Mouse (Mus musculus) forebrain, embryonic 13.5 days (tissue): ENCODE results near the gene Vgll3. TPM values are rescaled to one million over a fixed set of nuclear protein-coding genes. Genes with fewer than 3 reads are reported as not detected.

Experiments
- ATAC-seq: fragments of 200-750 bp; cut with Nextera tagmentation; 2 replicates; pipeline ENCODE4 v1.8.0; 2017
- H3K27ac ChIP-seq: fragments of 300-500 bp; sonication (generic); 2 replicates; pipeline ENCODE4 v1.5.1; 2015; ENCODE audit warnings: inconsistent platforms, mild to moderate bottlenecking, moderate library complexity
- H3K27me3 ChIP-seq: fragments of 300-500 bp; sonication (generic); 2 replicates; pipeline ENCODE4 v1.6.1; 2015; ENCODE audit warnings: mild to moderate bottlenecking, inconsistent platforms
- H3K36me3 ChIP-seq: fragments of 300-500 bp; sonication (generic); 2 replicates; pipeline ENCODE4 v1.6.1; 2015; ENCODE audit warnings: mild to moderate bottlenecking, inconsistent platforms; ENCODE audit not compliant: poor library complexity, severe bottlenecking
- H3K4me1 ChIP-seq: fragments of 300-500 bp; sonication (generic); 2 replicates; pipeline ENCODE4 v1.6.1; 2015; ENCODE audit warnings: inconsistent platforms
- H3K4me2 ChIP-seq: fragments of 300-500 bp; sonication (generic); 2 replicates; pipeline ENCODE4 v1.6.1; 2015; ENCODE audit warnings: inconsistent platforms, mild to moderate bottlenecking, moderate library complexity
- H3K4me3 ChIP-seq: fragments of 300-500 bp; sonication (generic); 2 replicates; pipeline ENCODE4 v1.5.1; 2015; ENCODE audit warnings: mild to moderate bottlenecking, inconsistent platforms
- H3K9ac ChIP-seq: fragments of 300-500 bp; sonication (generic); 2 replicates; pipeline ENCODE4 v1.6.1; 2015; ENCODE audit warnings: mild to moderate bottlenecking, inconsistent platforms
- H3K9me3 ChIP-seq: fragments of 300-500 bp; sonication (generic); replicated peaks from 2 replicates; pipeline ENCODE4 v1.6.1; 2016; ENCODE audit warnings: inconsistent platforms
- WGBS: fragments of 180-500 bp; shearing (Covaris S2); methylation state at CpG from one replicate; pipeline ENCODE4 v1.1.7; 2015; 5-methylcytosine and 5-hydroxymethylcytosine counted together
- polyA plus RNA-seq: library from polyadenylated mRNA; unstranded; fragments of >200 nt; fragmentation: Nextera tagmentation; extraction: Ambion mirVana; gene quantifications from 2 replicates; pipeline ENCODE4 v1.2.1, GENCODE M21; 2015

Gene Vgll3
- polyA plus RNA-seq, 1 experiment from 2014 or later, result 0.59 TPM

DNA sequence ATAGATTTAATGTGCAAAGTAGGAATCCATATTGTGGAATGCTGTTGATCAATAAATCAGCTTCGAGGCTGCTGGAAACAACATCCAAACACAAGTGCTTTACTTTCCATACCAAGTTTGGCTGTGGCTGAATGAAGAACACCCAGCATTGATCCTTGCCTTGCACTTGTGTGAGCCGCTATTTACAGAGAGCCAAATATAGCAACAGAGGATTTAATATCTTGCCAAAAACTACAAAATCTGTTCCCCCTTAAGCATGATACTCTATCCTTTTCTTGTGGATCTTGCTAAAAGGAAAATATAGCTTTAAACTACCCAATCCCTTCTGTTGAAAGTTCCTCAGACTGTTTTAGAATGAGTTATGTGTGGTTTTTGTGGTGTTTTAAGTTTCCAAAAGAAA, 52.9 kb downstream of the Vgll3 start:
- Histone ChIP-seq H3K27me3 (no peaks in the 10 kb centered on the region), H3K4me1 (no peaks in the 10 kb centered on the region), H3K4me3 (no peak overlapping the region), H3K27ac (no peak overlapping the region), H3K9ac (no peak overlapping the region), H3K36me3 (no peaks in the 10 kb centered on the region), H3K9me3 (no peaks in the 10 kb centered on the region), H3K4me2 (no peak overlapping the region)
- 83% methylated on average over 2 of the region's 2 CpGs for WGBS
- ATAC-seq, result no peak

DNA sequence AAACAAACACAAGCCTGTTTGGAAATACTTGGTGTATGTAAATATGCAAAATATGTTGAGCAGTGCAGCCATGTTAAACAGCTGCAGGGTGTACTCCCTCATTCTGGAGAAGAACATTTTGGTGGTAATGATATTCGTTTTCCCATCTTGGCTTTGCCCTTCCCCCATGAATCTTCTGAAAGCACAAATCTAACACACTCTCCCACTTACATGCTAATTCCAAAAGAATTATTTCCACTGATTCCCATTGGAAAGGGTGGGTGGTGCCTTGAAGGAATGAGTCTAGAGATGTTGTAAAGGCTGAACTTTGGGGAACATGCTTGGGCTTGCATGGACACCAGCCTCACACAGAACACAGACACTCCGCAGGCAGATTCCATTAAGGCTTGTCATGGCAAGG, 53.9 kb downstream of the Vgll3 start:
- Histone ChIP-seq H3K4me2 (no peak overlapping the region), H3K9ac (no peak overlapping the region), H3K27ac (no peak overlapping the region), H3K4me1 (no peaks in the 10 kb centered on the region), H3K36me3 (no peaks in the 10 kb centered on the region), H3K4me3 (no peak overlapping the region), H3K9me3 (no peaks in the 10 kb centered on the region), H3K27me3 (no peaks in the 10 kb centered on the region)
- 94% methylated on average over 2 of the region's 2 CpGs for WGBS
- no peak for ATAC-seq

- no peaks in the 10 kb centered on the region for H3K27me3 ChIP-seq
- H3K4me2 ChIP-seq, result no peak overlapping the region
- no peaks in the 10 kb centered on the region for H3K9me3 ChIP-seq
- no peak overlapping the region for H3K9ac ChIP-seq
- H3K4me3 ChIP-seq, result no peak overlapping the region
- no peaks in the 10 kb centered on the region for H3K4me1 ChIP-seq
- H3K36me3 ChIP-seq, result no peaks in the 10 kb centered on the region
- no peak for ATAC-seq
- H3K27ac ChIP-seq, result no peak overlapping the region
- WGBS, result 74% methylated on average over 4 of the region's 4 CpGs
Measured at GRCm38 (mm10) chr16:65888940-65889339, 73.9 kb downstream of the Vgll3 start.
